Mouse (Mus musculus) MEL (cell line): ENCODE measurements around the gene Zfp644.

ENCODE experiments used
- CHD1 ChIP-seq: IDR thresholded peaks from 2 replicates; pipeline ENCODE4 v1.6.1; 2012; ENCODE audit warnings: low read depth, mild to moderate bottlenecking, inconsistent platforms, low read length, improper control_type of control experiment
- CTCF ChIP-seq, 3 experiments: IDR thresholded peaks in 2 of 3; conservative IDR thresholded peaks in 1 of 3; 2 replicates each; pipeline ENCODE4 v1.5.1; 2011 to 2012; ENCODE audit warnings: low read length in 3 of 3, low read depth in 2 of 3, mild to moderate bottlenecking in 2 of 3, improper control_type of control experiment in 1 of 3, inconsistent platforms in 1 of 3, mixed read lengths in 1 of 3, moderate library complexity in 1 of 3; ENCODE audit not compliant: control insufficient read depth in 1 of 3, insufficient read depth in 1 of 3, poor library complexity in 1 of 3, severe bottlenecking in 1 of 3
- ETS1 ChIP-seq: IDR thresholded peaks from 2 replicates; pipeline ENCODE4 v1.6.1; 2012; ENCODE audit warnings: low read depth, mild to moderate bottlenecking, inconsistent platforms, low read length, improper control_type of control experiment, moderate library complexity
- GATA1 ChIP-seq: IDR thresholded peaks from 2 replicates; pipeline ENCODE4 v1.6.1; 2011; ENCODE audit warnings: low read depth, low read length, improper control_type of control experiment
- HCFC1 ChIP-seq: IDR thresholded peaks from 2 replicates; pipeline ENCODE4 v1.6.1; 2012; ENCODE audit warnings: low read depth, mild to moderate bottlenecking, inconsistent platforms, low read length, improper control_type of control experiment, moderate library complexity
- MAX ChIP-seq: IDR thresholded peaks from 2 replicates; pipeline ENCODE4 v1.6.1; 2011; ENCODE audit warnings: low read length, improper control_type of control experiment
- POLR2A ChIP-seq, 2 experiments: IDR thresholded peaks; 2 replicates each; pipeline ENCODE4 v1.6.1; 2011 to 2012; ENCODE audit warnings: low read length in 2 of 2, mild to moderate bottlenecking in 2 of 2, control low read depth in 1 of 2, improper control_type of control experiment in 1 of 2, low read depth in 1 of 2, moderate library complexity in 1 of 2; ENCODE audit not compliant: control insufficient read depth in 1 of 2, insufficient read depth in 1 of 2, poor library complexity in 1 of 2
- POLR2AphosphoS2 ChIP-seq: IDR thresholded peaks from 2 replicates; pipeline ENCODE4 v1.6.1; 2011; ENCODE audit warnings: low read length, improper control_type of control experiment
- SMC3 ChIP-seq: IDR thresholded peaks from 2 replicates; pipeline ENCODE4 v1.6.1; 2011; ENCODE audit warnings: low read depth, low read length, improper control_type of control experiment
- TAL1 ChIP-seq: IDR thresholded peaks from 2 replicates; pipeline ENCODE4 v1.6.1; 2012; ENCODE audit warnings: mild to moderate bottlenecking, inconsistent platforms, low read length, moderate library complexity, mixed read lengths
- TBP ChIP-seq: IDR thresholded peaks from 2 replicates; pipeline ENCODE4 v1.8.0; 2011; ENCODE audit warnings: low read depth, low read length, improper control_type of control experiment
- USF1 ChIP-seq: IDR thresholded peaks from 2 replicates; pipeline ENCODE4 v1.6.1; 2014; ENCODE audit warnings: low read depth, mild to moderate bottlenecking, inconsistent platforms, low read length, improper control_type of control experiment, moderate library complexity
- ZKSCAN1 ChIP-seq: IDR thresholded peaks from 2 replicates; pipeline ENCODE4 v1.6.1; 2012; ENCODE audit warnings: low read depth, mild to moderate bottlenecking, inconsistent platforms, low read length, improper control_type of control experiment, moderate library complexity
- ZMIZ1 ChIP-seq: IDR thresholded peaks from 2 replicates; pipeline ENCODE4 v1.6.1; 2012; ENCODE audit warnings: low read depth, mild to moderate bottlenecking, inconsistent platforms, low read length, improper control_type of control experiment, moderate library complexity

DNA sequence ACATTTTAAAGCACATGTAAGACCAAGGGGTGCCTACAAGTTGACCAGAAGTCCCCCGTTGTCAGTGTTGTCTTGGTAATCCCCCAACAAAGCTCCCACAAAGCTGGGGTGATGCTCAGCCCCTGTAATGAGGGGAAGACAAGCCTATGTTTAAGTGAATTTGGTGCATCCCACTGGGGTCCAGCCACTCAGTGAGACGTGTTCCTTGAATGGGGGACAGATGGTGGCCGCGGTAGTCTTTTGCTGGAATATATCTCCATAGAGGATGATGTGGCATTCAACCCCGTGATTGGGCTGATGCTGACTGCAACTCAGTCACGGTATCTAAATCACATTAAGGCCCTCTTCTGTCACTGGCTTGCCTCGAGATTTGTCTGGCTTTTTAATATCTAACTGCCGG lies 97.6 kb downstream of the Zfp644 start:
- no peak for TF ChIP-seq ZKSCAN1
- TF ChIP-seq ETS1 = no peak
- no peak for TF ChIP-seq CTCF (IDR thresholded peaks at IDR 0.05 in 2 of 3, conservative IDR thresholded peaks at IDR 0.05 in 1 of 3; ENCODE audit: control insufficient read depth in 1 of 3, insufficient read depth in 1 of 3, low read depth in 2 of 3, low read length in 3 of 3, poor library complexity in 1 of 3, severe bottlenecking in 1 of 3)
- TF ChIP-seq POLR2AphosphoS2 = no peak
- no peak for TF ChIP-seq POLR2A (IDR thresholded peaks at IDR 0.05; ENCODE audit: control insufficient read depth in 1 of 2, insufficient read depth in 1 of 2, low read depth in 1 of 2, low read length in 2 of 2, poor library complexity in 1 of 2)
- TF ChIP-seq USF1 = no peak
- TF ChIP-seq HCFC1 = no peak
- TF ChIP-seq TAL1 = no peak
- no peak for TF ChIP-seq ZMIZ1
- no peak for TF ChIP-seq SMC3
- TF ChIP-seq MAX = no peak
- no peak for TF ChIP-seq CHD1
- no peak for TF ChIP-seq GATA1
- no peak for TF ChIP-seq TBP
